Mouse (Mus musculus) megakaryocyte-erythroid progenitor cell, adult 5-6 weeks (primary cell): Measurements from ENCODE around the gene Hdac7. TPM values are rescaled to one million over a fixed set of nuclear protein-coding genes. Genes with fewer than 3 reads are reported as not detected.

Experiments used
- ATAC-seq: replicated peaks from 2 replicates; pipeline ENCODE4 v1.8.0; 2016; ENCODE audit warnings: mild to moderate bottlenecking, inconsistent platforms; ENCODE audit not compliant: severe bottlenecking, poor library complexity, low FRiP score, low TSS enrichment
- total RNA-seq, 2 experiments: library from RNA; stranded (forward) in 1 of 2; stranded (reverse) in 1 of 2; fragments of 200-1000, 215-1000 nt in 1 of 2; fragments of >200 nt in 1 of 2; fragmentation: Nextera tagmentation in 1 of 2; gene quantifications; 2 replicates each; pipeline ENCODE4 v1.2.3; 2014 to 2017

The Hdac7 gene
- total RNA-seq, 2 experiments from 2014 or later = 35.6 to 194 TPM

- no peak for ATAC-seq
Observed at GRCm38 (mm10) chr15:97822545-97823228, 21.6 kb downstream of the Hdac7 start.

DNA sequence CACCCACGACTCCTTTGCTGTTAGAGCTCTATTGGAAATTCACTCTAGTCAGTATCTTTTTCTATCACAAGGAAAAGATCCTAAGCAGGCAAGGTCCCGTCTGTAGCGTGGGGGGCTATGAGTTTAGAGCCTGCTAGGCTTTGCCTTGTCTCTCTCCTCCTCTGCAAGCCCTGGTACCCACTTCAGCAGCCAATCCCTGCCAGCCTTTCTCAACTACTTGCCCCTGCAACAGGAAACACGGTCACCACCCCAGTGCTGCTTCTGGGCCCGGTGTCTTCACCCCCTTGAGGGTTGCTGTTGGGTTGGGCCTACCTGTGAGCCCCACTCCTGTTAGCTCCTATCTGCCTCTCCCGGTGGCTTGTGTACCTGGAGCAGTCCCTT lies 22.3 kb downstream of the Hdac7 start:
- no peak for ATAC-seq

DNA sequence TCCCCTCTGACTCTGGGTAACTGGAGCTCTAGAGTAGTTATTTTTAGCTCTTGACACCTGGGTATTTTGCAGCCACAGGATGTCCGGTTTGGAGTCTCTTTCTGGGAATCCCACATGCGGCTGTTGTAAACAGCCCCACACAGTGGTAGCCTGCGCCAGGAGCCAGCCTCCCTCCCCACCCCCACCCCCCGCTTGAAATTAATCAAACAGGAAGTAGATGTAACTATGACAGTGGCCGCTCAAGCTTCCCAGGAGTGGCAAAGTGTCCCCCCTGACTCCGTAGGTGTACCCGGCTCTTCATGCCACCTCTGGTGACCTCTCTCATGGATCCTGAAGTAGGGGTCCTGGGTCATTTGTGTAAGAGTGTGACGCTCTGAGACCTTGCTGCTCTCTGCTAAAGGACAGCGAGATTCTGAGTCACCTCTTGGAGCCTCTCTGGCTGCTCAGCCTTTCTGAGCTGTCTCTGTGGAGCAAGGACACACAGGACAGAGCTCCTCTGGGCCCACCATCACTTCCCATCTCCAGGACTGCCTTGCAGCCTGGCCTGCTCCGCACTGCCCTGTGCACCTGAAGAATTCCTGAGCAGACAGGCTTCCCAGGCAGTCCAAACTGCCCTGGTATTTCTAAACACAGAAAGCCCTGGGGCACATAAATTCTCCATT lies 22.9 kb downstream of the Hdac7 start:
- ATAC-seq = no peak

GRCm38 (mm10) chr15:97819937-97820336 lies 24.4 kb downstream of the Hdac7 start:
- no peak for ATAC-seq

GRCm38 (mm10) chr15:97816199-97816994 lies 27.9 kb downstream of the Hdac7 start:
- ATAC-seq = no peak

DNA sequence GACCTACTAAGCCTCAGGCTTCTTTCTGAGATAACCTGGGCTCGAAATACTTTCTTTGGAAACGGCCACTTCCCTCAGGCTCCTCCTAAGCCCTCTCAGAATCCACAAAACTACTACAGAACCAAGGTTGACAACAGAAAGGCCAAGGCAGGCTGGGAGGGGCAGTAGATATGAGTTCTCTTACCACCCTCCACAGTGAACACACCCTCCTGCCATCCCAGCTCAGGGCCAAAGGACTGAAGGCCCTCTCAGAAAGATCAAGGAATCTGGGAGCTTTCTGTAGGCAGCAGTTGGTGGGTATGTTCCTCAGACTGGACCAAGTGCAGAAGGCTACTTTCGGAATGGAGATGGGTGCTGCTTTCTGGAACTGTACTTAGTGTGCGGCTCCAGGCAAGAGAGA lies 29.0 kb downstream of the Hdac7 start:
- ATAC-seq = no peak

DNA sequence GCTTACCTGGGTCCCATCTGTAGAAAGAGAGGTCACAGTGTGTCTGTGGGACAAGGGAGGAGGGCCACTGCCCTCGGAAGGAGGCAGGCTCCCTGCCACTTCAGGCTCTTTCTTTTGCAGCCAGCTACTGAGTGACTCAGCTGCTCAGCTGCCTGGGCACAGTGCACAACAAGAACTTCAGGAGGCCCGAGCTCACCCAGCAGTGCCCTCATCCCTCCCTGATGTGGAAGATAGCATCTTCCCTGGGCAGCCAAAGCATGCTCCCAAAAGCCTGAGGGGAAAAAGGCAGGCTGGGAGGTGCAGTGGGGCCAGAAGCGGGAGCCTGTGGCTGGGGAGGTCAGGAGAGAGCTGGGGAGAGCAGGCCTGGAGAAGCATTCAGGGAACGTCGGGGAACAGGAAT lies 29.6 kb downstream of the Hdac7 start:
- ATAC-seq = no peak

DNA sequence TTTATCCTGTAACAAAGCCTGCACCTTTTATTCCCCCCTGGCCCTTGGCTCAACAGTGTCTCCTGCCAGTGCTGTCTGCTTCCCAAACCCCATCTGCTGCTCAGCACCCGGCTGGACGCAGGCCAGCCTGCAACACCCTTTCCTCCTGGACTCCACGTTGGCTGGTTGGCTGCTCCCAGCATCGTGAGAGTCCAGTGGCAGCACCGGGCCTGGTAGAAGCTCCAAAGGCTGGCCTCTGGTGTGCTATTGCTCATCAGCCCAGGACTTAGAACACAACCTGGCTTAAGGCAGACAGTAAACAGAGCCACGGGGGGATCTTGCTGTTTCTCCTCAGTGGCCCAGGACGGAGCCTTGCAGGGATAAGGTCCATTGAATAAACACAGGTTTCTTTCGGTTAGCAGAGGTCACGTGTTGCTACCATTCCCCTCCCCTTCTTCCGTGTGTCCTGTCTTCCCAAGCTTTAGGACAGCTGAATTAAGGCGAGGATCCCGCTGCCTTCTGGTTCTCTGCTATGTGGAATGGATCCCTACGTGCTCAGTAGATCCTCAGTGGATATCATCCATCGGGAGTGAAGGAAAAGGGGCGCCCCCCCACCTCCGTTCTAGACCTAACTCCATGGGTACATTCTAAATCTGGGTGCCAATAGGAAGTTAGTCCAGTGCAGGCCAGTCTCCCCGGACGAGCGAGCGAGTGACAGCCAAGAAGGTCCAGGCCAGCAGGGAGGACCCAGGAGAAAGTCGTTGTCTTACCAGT lies 30.7 kb downstream of the Hdac7 start:
- ATAC-seq = no peak

DNA sequence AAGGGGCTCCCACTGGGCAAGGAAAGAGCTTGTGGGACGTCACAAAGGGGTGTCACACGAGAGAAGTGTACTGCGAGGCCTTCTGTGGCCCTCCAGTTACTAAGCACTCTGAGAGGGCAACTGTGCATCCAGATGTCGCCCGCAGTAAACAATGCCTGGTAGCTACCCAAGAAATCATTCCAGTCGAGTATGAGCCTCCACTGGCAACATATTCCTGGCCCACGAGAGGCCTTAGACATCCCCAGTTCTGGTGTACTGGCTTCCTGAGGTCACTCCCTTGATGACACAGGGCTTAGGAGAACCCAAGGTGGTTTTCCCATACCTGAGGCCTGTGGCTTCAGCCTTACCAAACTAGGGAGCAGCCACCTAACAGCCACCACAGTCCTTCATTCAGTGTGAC lies 31.4 kb downstream of the Hdac7 start:
- no peak for ATAC-seq

DNA sequence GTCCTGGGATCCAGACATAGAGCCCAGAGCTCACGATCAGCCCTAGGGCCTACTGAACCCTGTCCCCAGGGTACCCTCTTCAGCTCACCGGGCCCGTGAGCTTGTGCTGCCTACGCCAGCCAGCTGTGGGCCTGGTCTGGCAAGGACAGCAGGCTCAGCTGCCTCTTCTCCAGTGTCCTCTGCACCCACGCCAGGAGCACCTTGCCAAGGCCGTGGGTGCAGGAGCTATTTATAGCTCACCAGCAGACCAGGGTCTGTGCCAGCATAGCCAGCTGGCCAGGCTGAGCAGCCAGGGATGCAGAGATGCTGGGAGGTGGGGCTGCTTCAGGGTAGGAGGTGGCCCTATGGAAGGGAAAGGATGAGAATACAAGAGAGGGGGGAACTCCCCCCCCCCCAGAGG lies 32.2 kb downstream of the Hdac7 start:
- no peak for ATAC-seq

DNA sequence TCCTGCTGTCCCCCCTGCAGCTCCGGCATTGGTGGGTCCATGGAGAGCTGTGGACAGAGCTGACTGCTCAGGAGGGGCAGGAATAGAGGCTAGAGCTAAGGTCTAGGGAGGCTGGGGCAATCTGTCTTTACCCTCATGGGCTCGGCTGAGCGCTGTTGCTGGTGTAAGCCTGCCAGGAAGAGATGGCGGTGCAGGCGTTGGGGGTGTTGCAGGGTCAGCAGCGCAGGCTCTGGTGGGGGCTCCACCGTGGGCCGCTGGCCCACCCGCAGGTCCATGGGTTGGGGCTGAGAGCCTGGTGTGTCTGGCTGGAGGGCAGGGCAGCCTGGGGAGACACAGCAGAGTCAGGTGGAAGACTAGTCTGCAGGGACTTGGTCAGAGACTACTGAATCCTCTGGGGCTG lies 33.0 kb downstream of the Hdac7 start:
- no peak for ATAC-seq

GRCm38 (mm10) chr15:97810399-97810798 lies 33.9 kb downstream of the Hdac7 start:
- no peak for ATAC-seq

- no peak for ATAC-seq
Observed at GRCm38 (mm10) chr15:97809942-97810341, 34.4 kb downstream of the Hdac7 start.

- ATAC-seq = no peak
Observed at GRCm38 (mm10) chr15:97809206-97809605, 35.1 kb downstream of the Hdac7 start.

DNA sequence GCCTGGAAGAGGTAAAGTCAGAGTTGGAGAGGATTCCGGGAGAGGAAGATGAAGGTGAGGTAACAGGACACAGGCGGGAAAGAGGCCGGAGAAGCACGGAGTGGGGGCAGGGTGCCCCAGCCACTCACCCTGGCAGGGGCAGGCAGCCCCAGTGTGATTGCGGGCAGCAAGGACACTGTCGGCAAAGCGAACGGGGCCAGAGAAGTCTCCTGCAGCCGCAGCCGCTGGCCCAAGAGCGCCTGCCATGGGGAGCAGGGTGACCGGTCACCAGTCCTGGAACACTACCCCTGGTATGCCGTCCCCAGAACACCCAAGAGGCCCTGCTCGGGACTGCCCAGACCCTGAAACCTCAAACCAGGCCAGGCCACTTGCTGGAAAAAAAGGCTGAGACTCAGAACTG lies 35.8 kb downstream of the Hdac7 start:
- ATAC-seq = no peak

- no peak for ATAC-seq
Observed at GRCm38 (mm10) chr15:97807867-97808266, 36.4 kb downstream of the Hdac7 start.

- no peak for ATAC-seq
Observed at GRCm38 (mm10) chr15:97802575-97802974, 41.7 kb downstream of the Hdac7 start.

- no peak for ATAC-seq
Observed at GRCm38 (mm10) chr15:97801811-97802210, 42.5 kb downstream of the Hdac7 start.

- no peak for ATAC-seq
Observed at GRCm38 (mm10) chr15:97800853-97801252, 43.4 kb downstream of the Hdac7 start.

DNA sequence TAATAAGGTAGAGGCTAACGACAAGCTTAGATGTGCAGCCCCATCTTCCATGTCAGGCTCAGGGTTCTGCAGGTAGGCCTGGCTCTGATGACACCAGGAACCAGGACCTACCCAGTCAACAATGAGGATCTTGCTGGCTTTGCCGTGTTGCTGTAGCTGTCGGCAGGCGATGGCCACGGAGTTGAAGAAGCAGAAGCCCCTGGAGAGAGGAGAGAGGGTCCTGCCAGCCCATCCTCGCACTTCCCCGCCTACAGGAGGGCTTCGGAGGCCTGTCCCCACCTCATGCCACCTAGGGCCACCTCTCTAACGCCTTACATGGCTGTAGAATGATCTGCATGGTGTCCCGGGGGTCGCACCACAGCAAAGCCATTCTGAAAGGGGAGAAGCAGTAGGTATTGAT lies 44.9 kb downstream of the Hdac7 start:
- no peak for ATAC-seq
